Mouse (Mus musculus) hindbrain, postnatal 0 days (tissue): Measurements from ENCODE around the gene Nova2. TPM values are rescaled to one million over a fixed set of nuclear protein-coding genes. Genes with fewer than 3 reads are reported as not detected.
A peak's percentile ranks its signal among the peaks of the same experiment; 100 is the strongest.

Experiments used
- ATAC-seq: fragments of 200-750 bp; cut with Nextera tagmentation; 2 replicates; pipeline ENCODE4 v1.8.0; 2017; ENCODE audit warnings: mild to moderate bottlenecking, moderate TSS enrichment, moderate library complexity
- DNase-seq: peaks from one replicate; pipeline ENCODE4 v3.0.0-alpha.2; 2015; ENCODE audit warnings: low spot score
- H3K27ac ChIP-seq: fragments of 300-500 bp; sonication (generic); 2 replicates; pipeline ENCODE4 v1.5.1; 2014; ENCODE audit warnings: mild to moderate bottlenecking
- H3K27me3 ChIP-seq: fragments of 300-500 bp; sonication (generic); 2 replicates; pipeline ENCODE4 v1.6.1; 2014; ENCODE audit warnings: low read length, mixed read lengths; ENCODE audit not compliant: insufficient read depth
- H3K36me3 ChIP-seq: fragments of 300-500 bp; sonication (generic); 2 replicates; pipeline ENCODE4 v1.6.1; 2014; ENCODE audit warnings: low read length, mixed read lengths; ENCODE audit not compliant: insufficient read depth
- H3K4me1 ChIP-seq: fragments of 300-500 bp; sonication (generic); 2 replicates; pipeline ENCODE4 v1.6.1; 2014; ENCODE audit warnings: antibody characterized with exemption, low read length, mixed read lengths; ENCODE audit not compliant: insufficient read depth
- H3K4me2 ChIP-seq: fragments of 300-500 bp; sonication (generic); 2 replicates; pipeline ENCODE4 v1.6.1; 2014; ENCODE audit warnings: low read depth, mild to moderate bottlenecking, low read length, moderate library complexity, mixed read lengths
- H3K4me3 ChIP-seq: fragments of 300-500 bp; sonication (generic); 2 replicates; pipeline ENCODE4 v1.5.1; 2014; ENCODE audit warnings: low read length
- H3K9ac ChIP-seq: fragments of 300-500 bp; sonication (generic); replicated peaks from 2 replicates; pipeline ENCODE4 v1.6.1; 2014; ENCODE audit warnings: mild to moderate bottlenecking, low read length, moderate library complexity, mixed read lengths
- H3K9me3 ChIP-seq: fragments of 300-500 bp; sonication (generic); 2 replicates; pipeline ENCODE4 v1.6.1; 2016; ENCODE audit warnings: low read length, mixed read lengths
- CTCF ChIP-seq: IDR thresholded peaks from 2 replicates; pipeline ENCODE4 v1.5.1; 2016; ENCODE audit warnings: antibody characterized with exemption, control low read depth, low read depth
- WGBS: fragments of 180-500 bp; shearing (Covaris S2); extraction: QIAGEN DNeasy Blood & Tissue Kit; methylation state at CpG from one replicate; pipeline ENCODE4 v1.1.7; 2014; 5-methylcytosine and 5-hydroxymethylcytosine counted together
- polyA plus RNA-seq: library from polyadenylated mRNA; unstranded; fragments of >200 nt; fragmentation: Nextera tagmentation; extraction: Ambion mirVana; gene quantifications from 2 replicates; pipeline ENCODE4 v1.2.1, GENCODE M21; 2015
- total RNA-seq: library from RNA; depleted of rRNA; stranded (reverse); fragments of >200 nt; gene quantifications from 2 replicates; pipeline ENCODE4 v1.2.3, GENCODE M21; 2014; rRNA removed

Nova2 gene
- total and polyA plus RNA-seq, 2 experiments from 2014 or later, result 9.7 to 18.3 TPM

DNA sequence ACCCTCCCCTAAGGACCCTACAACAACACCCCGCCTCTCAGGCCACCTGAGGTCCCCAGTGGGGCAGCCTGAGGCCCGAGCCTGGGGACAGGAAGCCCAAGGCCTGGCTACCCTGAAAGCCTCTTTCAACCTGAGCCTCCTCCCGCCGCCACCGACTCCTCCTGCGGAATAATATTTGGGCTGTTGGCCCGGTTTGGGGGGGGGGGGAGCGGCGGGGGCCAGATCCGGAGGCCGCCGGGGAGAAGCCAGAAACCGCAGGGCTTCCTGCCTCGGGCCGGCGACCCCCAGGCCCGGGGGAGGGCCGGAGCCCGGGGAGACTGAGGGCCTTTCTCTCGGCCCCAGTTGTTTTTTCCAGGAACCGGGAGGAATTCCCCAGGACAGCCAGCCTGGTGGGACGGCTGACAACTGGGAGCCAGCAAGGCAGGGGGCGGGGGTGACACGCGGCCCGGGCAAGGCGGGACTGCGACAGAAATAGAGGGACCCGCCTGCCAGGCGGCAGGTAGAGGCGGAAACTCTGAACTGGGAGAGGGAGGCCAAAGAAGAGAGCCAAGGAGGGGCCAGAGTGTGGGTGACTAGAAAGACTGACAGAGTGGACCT lies 86.4 kb downstream of the Nova2 start:
- no peaks in the 10 kb centered on the region for H3K27me3 ChIP-seq
- no peaks in the 10 kb centered on the region for H3K9me3 ChIP-seq
- no peaks in the 10 kb centered on the region for H3K4me1 ChIP-seq
- ATAC-seq (no peak), DNase-seq (no peak)
- H3K36me3 ChIP-seq, result no peaks in the 10 kb centered on the region
- H3K4me3 ChIP-seq, result peak overlapping the region; percentile 16
- peak overlapping the region; percentile 54 for H3K4me2 ChIP-seq
- 4% methylated on average over 25 of the region's 31 CpGs for WGBS
- H3K27ac ChIP-seq, result no peak overlapping the region
- TF ChIP-seq CTCF, result no peak
- peak overlapping the region; percentile 51 for H3K9ac ChIP-seq

DNA sequence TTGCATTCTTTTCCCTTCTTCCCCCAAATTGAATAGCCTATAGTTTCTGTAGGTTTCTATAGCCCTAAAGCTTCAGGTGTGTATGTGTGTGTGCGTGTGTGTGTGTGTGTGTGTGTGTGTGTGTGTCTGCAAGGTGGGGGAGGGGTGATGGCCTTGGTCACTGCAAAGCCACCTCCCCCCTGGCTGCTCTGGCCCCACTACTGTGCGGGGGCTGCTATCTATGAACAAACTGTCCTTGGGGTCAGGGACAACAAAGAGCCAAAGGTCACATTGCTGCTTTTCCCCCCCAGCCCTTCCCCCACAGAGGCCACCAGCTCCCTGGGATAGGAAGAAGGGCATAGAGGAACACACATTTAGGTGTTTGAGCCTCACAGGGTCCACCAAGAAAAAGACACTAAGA lies 87.2 kb downstream of the Nova2 start:
- H3K9me3 ChIP-seq, result no peaks in the 10 kb centered on the region
- DNase-seq, result no peak
- H3K4me3 ChIP-seq, result no peak overlapping the region
- H3K27me3 ChIP-seq, result no peaks in the 10 kb centered on the region
- WGBS, result 54% methylated on average over 2 of the region's 2 CpGs
- no peak for TF ChIP-seq CTCF
- no peak overlapping the region for H3K9ac ChIP-seq
- no peak for ATAC-seq
- no peaks in the 10 kb centered on the region for H3K4me1 ChIP-seq
- H3K4me2 ChIP-seq, result no peak overlapping the region
- H3K27ac ChIP-seq, result no peak overlapping the region
- H3K36me3 ChIP-seq, result no peaks in the 10 kb centered on the region

DNA sequence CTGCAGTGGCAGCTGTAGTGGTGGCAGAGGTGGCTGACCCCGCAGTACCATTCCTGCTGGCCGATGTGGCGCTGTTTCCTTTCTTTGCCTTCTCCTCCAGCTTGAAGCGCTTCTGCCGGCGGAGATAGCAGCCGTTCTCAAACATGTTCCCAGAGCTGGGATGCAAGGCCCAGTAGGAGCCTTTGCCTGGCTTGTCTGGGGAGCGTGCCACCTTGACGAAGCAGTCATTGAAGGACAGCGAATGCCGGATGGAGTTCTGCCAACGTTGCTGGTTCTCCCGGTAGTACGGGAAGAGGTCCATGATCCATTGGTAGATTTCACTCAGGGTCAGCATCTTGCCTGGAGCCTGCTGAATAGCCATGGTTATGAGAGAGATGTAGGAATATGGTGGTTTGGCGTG lies 88.8 kb downstream of the Nova2 start:
- H3K4me3 ChIP-seq, result no peak overlapping the region
- no peak overlapping the region for H3K9ac ChIP-seq
- H3K4me2 ChIP-seq, result no peak overlapping the region
- no peaks in the 10 kb centered on the region for H3K4me1 ChIP-seq
- H3K27me3 ChIP-seq, result no peaks in the 10 kb centered on the region
- no peak overlapping the region for H3K27ac ChIP-seq
- no peaks in the 10 kb centered on the region for H3K36me3 ChIP-seq
- DNase-seq (no peak), ATAC-seq (no peak)
- 60% methylated on average over 15 of the region's 15 CpGs for WGBS
- peak; percentile 21 for TF ChIP-seq CTCF
- no peaks in the 10 kb centered on the region for H3K9me3 ChIP-seq

Other genes starting within 250 kb of the Nova2 start
- not detected in 2 replicates for gene Psg20, start 239.7 kb upstream of the Nova2 start, total RNA-seq
- gene Psg20, start 239.7 kb upstream of the Nova2 start, polyA plus RNA-seq, result not detected in 2 replicates
- not detected in 2 replicates for gene Psg22, start 207.8 kb upstream of the Nova2 start, total RNA-seq
- gene Psg22, start 207.8 kb upstream of the Nova2 start, polyA plus RNA-seq, result not detected in 2 replicates
- not detected in 2 replicates for gene Psg19, start 127.4 kb upstream of the Nova2 start, total RNA-seq
- gene Psg19, start 127.4 kb upstream of the Nova2 start, polyA plus RNA-seq, result not detected in 2 replicates
- not detected in 2 replicates for gene Psg17, start 104.3 kb upstream of the Nova2 start, total RNA-seq
- gene Psg17, start 104.3 kb upstream of the Nova2 start, polyA plus RNA-seq, result not detected in 2 replicates
- gene Mill2, start 85.9 kb upstream of the Nova2 start, total RNA-seq, result 1.1 and 1.5 TPM in 2 replicates
- 0.72 and 0.79 TPM in 2 replicates for gene Mill2, start 85.9 kb upstream of the Nova2 start, polyA plus RNA-seq
- gene Pglyrp1, start 54.6 kb upstream of the Nova2 start, total RNA-seq, result 29.7 and 30.2 TPM in 2 replicates
- 29.1 and 30.0 TPM in 2 replicates for gene Pglyrp1, start 54.6 kb upstream of the Nova2 start, polyA plus RNA-seq
- 22.0 and 31.5 TPM in 2 replicates for gene Ccdc61, start 15.5 kb upstream of the Nova2 start, total RNA-seq
- 32.9 and 35.2 TPM in 2 replicates for gene Ccdc61, start 15.5 kb upstream of the Nova2 start, polyA plus RNA-seq
- gene Nanos2, start 61.5 kb downstream of the Nova2 start, total RNA-seq, result 1.3 and 2.6 TPM in 2 replicates
- gene Nanos2, start 61.5 kb downstream of the Nova2 start, polyA plus RNA-seq, result 1.6 TPM in 2 replicates
- gene Mypop, start 65.4 kb downstream of the Nova2 start, total RNA-seq, result 22.5 and 26.1 TPM in 2 replicates
- gene Mypop, start 65.4 kb downstream of the Nova2 start, polyA plus RNA-seq, result 5.6 and 6.0 TPM in 2 replicates
- 128 and 140 TPM in 2 replicates for gene Irf2bp1, start 78.2 kb downstream of the Nova2 start, total RNA-seq
- 20.0 and 22.4 TPM in 2 replicates for gene Irf2bp1, start 78.2 kb downstream of the Nova2 start, polyA plus RNA-seq
- not detected in 2 replicates for gene Foxa3, start 97.7 kb downstream of the Nova2 start, total RNA-seq
- not detected in 2 replicates for gene Foxa3, start 97.7 kb downstream of the Nova2 start, polyA plus RNA-seq
- 85.4 and 88.0 TPM in 2 replicates for gene Sympk, start 98.5 kb downstream of the Nova2 start, total RNA-seq
- gene Sympk, start 98.5 kb downstream of the Nova2 start, polyA plus RNA-seq, result 19.2 TPM in 2 replicates
- not detected in 2 replicates for gene Rsph6a, start 128.8 kb downstream of the Nova2 start, total RNA-seq
- 0.19 and 0.44 TPM in 2 replicates for gene Rsph6a, start 128.8 kb downstream of the Nova2 start, polyA plus RNA-seq
- 145 and 151 TPM in 2 replicates for gene Dmwd, start 150.3 kb downstream of the Nova2 start, total RNA-seq
- 28.9 and 30.9 TPM in 2 replicates for gene Dmwd, start 150.3 kb downstream of the Nova2 start, polyA plus RNA-seq
- gene Dmpk, start 158.0 kb downstream of the Nova2 start, total RNA-seq, result 19.5 and 27.8 TPM in 2 replicates
- gene Dmpk, start 158.0 kb downstream of the Nova2 start, polyA plus RNA-seq, result 4.8 and 5.6 TPM in 2 replicates
- gene Six5, start 168.7 kb downstream of the Nova2 start, total RNA-seq, result 10.3 and 12.1 TPM in 2 replicates
- gene Six5, start 168.7 kb downstream of the Nova2 start, polyA plus RNA-seq, result 1.4 and 1.5 TPM in 2 replicates
- 4.6 and 6.3 TPM in 2 replicates for gene Gm4969, start 192.5 kb downstream of the Nova2 start, total RNA-seq
- 7.7 and 7.9 TPM in 2 replicates for gene Gm4969, start 192.5 kb downstream of the Nova2 start, polyA plus RNA-seq
- gene Fbxo46, start 194.0 kb downstream of the Nova2 start, total RNA-seq, result 19.6 and 23.8 TPM in 2 replicates
- 7.7 and 9.0 TPM in 2 replicates for gene Fbxo46, start 194.0 kb downstream of the Nova2 start, polyA plus RNA-seq
- 17.3 and 18.3 TPM in 2 replicates for gene Qpctl, start 223.4 kb downstream of the Nova2 start, total RNA-seq
- gene Qpctl, start 223.4 kb downstream of the Nova2 start, polyA plus RNA-seq, result 24.7 and 25.5 TPM in 2 replicates
- gene Snrpd2, start 223.8 kb downstream of the Nova2 start, total RNA-seq, result 34.1 and 42.9 TPM in 2 replicates
- gene Snrpd2, start 223.8 kb downstream of the Nova2 start, polyA plus RNA-seq, result 114 and 118 TPM in 2 replicates
- gene Gipr, start 240.2 kb downstream of the Nova2 start, total RNA-seq, result 2.0 and 3.0 TPM in 2 replicates
- gene Gipr, start 240.2 kb downstream of the Nova2 start, polyA plus RNA-seq, result 0.85 and 1.3 TPM in 2 replicates